Mouse (Mus musculus): ENCODE measurements around the gene Nras. TPM values are rescaled to one million over a fixed set of nuclear protein-coding genes. Genes with fewer than 3 reads are reported as not detected.

The Nras gene
- polyA plus RNA-seq, 1 experiment = 26.1 TPM

DNA sequence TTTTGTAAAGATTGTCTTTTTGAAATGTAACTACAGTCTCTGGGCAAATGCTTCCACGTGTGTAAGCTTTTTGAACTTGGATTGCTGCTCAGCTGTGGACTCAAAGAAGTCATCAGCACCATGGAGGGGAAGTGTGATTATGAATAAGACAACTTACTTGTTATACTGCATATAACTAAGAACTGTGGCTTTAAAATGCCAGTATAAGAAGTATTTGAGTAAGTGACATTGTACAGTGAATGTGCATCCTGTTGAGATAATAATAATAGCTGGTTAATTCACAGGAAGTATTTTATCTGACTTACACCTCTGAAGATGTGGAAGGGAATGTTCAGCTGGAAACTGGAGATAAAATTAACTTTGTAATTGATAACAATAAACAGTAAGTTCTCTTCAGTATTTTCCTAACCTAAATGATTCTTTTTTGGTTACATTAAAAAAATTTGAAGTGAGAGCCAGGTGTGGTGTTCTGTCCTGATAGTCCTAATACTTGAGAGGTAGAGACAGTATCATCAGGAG lies 17.2 kb upstream of the Nras start:
- Histone ChIP-seq H3K27ac (ENCODE audit: insufficient read depth, low read length) (no peak overlapping the region), H3K4me3 (replicated peaks; ENCODE audit: insufficient read depth, low read depth, low read length) (no peak overlapping the region), H3K27me3 (ENCODE audit: control insufficient read depth, insufficient read depth, low read length) (no peaks in the 10 kb centered on the region), H3K4me1 (ENCODE audit: control insufficient read depth, insufficient read depth, low read length) (no peaks in the 10 kb centered on the region)
- no peak for DNase-seq
- TF ChIP-seq POLR2A (IDR thresholded peaks at IDR 0.05; ENCODE audit: borderline replicate concordance, insufficient read depth, low read length) (no peak), CTCF (IDR thresholded peaks at IDR 0.05; ENCODE audit: borderline replicate concordance, insufficient read depth, low read depth, low read length) (no peak)
- 89% methylated on average over 1 of the region's 1 CpGs for WGBS

DNA sequence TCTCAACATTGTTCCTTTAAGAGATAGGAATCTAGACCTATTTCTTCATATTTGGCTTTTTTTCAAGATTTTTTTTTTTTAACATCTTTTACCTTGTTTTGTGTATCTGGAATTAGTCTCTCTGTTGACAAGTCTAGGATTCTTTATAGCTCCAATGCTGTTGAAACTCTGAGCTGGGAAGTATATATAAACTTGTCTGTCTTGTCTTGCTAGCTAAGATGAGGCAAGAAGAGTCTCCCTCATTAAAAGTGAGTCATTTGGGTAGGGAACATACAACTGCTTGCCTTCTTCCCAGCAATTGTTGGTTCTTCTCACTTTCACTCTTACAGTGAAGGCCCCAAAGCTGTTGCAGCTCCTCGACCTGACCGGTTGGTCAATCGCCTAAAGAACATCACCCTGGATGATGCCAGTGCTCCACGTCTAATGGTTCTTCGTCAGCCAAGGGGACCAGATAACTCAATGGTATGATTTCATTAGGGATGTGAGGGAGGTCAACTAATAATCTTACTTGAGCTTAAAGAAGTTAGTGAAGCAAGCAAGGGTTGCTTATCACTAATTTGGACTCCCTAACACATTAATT lies 2.0 kb upstream of the Nras start:
- Histone ChIP-seq H3K4me1 (ENCODE audit: control insufficient read depth, insufficient read depth, low read length) (0 out of 2 replicates have a peak, but pooled peaks cover 2% of the 10 kb centered on the region), H3K27ac (ENCODE audit: insufficient read depth, low read length) (no peak overlapping the region), H3K4me3 (replicated peaks; ENCODE audit: insufficient read depth, low read depth, low read length) (no peak overlapping the region), H3K27me3 (ENCODE audit: control insufficient read depth, insufficient read depth, low read length) (no peaks in the 10 kb centered on the region)
- 89% methylated on average over 5 of the region's 5 CpGs for WGBS
- no peak for DNase-seq
- TF ChIP-seq CTCF (IDR thresholded peaks at IDR 0.05; ENCODE audit: borderline replicate concordance, insufficient read depth, low read depth, low read length) = no peak
- TF ChIP-seq POLR2A (IDR thresholded peaks at IDR 0.05; ENCODE audit: borderline replicate concordance, insufficient read depth, low read length) = no peak

- H3K27me3 ChIP-seq (ENCODE audit: control insufficient read depth, insufficient read depth, low read length) = no peaks in the 10 kb centered on the region
- 0 out of 2 replicates have a peak, but pooled peaks cover 2% of the 10 kb centered on the region for H3K4me1 ChIP-seq (ENCODE audit: control insufficient read depth, insufficient read depth, low read length)
- no peak overlapping the region for H3K27ac ChIP-seq (ENCODE audit: insufficient read depth, low read length)
- TF ChIP-seq POLR2A (IDR thresholded peaks at IDR 0.05; ENCODE audit: borderline replicate concordance, insufficient read depth, low read length) = no peak
- no peak for TF ChIP-seq CTCF (IDR thresholded peaks at IDR 0.05; ENCODE audit: borderline replicate concordance, insufficient read depth, low read depth, low read length)
- WGBS = 4% methylated on average over 10 of the region's 10 CpGs
- DNase-seq = no peak
- peak overlapping the region; percentile 78 for H3K4me3 ChIP-seq (replicated peaks; ENCODE audit: insufficient read depth, low read depth, low read length)
Measured at GRCm38 (mm10) chr3:103057752-103058151, 333 bp upstream of the Nras start.

GRCm38 (mm10) chr3:103066927-103067326 lies 8.8 kb downstream of the Nras start:
- 91% methylated on average over 8 of the region's 8 CpGs for WGBS
- Histone ChIP-seq H3K4me1 (ENCODE audit: control insufficient read depth, insufficient read depth, low read length) (no peaks in the 10 kb centered on the region), H3K27me3 (ENCODE audit: control insufficient read depth, insufficient read depth, low read length) (no peaks in the 10 kb centered on the region), H3K4me3 (replicated peaks; ENCODE audit: insufficient read depth, low read depth, low read length) (no peak overlapping the region), H3K27ac (ENCODE audit: insufficient read depth, low read length) (no peak overlapping the region)
- DNase-seq = no peak
- TF ChIP-seq POLR2A (IDR thresholded peaks at IDR 0.05; ENCODE audit: borderline replicate concordance, insufficient read depth, low read length) (no peak), CTCF (IDR thresholded peaks at IDR 0.05; ENCODE audit: borderline replicate concordance, insufficient read depth, low read depth, low read length) (no peak)

- H3K4me3 ChIP-seq (replicated peaks; ENCODE audit: insufficient read depth, low read depth, low read length) = no peak overlapping the region
- no peak for DNase-seq
- H3K27me3 ChIP-seq (ENCODE audit: control insufficient read depth, insufficient read depth, low read length) = no peaks in the 10 kb centered on the region
- 97% methylated on average over 6 of the region's 6 CpGs for WGBS
- TF ChIP-seq CTCF (IDR thresholded peaks at IDR 0.05; ENCODE audit: borderline replicate concordance, insufficient read depth, low read depth, low read length) (no peak), POLR2A (IDR thresholded peaks at IDR 0.05; ENCODE audit: borderline replicate concordance, insufficient read depth, low read length) (no peak)
- H3K4me1 ChIP-seq (ENCODE audit: control insufficient read depth, insufficient read depth, low read length) = no peaks in the 10 kb centered on the region
- no peak overlapping the region for H3K27ac ChIP-seq (ENCODE audit: insufficient read depth, low read length)
Measured at GRCm38 (mm10) chr3:103068971-103069370, 10.9 kb downstream of the Nras start.

DNA sequence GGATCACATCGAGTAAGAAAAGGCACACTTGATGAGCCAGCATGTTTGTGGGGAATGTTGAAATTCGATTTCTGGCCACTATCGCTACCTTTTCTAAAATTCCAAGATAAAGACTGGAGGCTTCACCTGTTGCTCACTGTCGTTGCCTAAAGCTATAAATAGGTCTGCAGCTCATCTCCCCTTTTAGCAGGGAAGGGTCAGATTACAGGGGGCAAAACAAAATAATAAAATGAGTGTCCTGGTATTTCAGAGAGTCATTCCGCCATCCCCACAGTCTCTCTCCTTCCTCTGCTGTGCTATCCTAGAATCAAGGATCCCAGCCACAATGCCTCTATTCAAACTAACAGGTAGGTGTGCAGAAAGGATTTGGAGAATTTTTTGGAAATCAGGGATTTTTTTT lies 15.7 kb downstream of the Nras start, which contains the start of gene Ampd1:
Ampd1 (plus strand) TSS at position 244 of the 400 bp plus-strand sequence.
- WGBS = 67% methylated on average over 5 of the region's 5 CpGs
- TF ChIP-seq POLR2A (IDR thresholded peaks at IDR 0.05; ENCODE audit: borderline replicate concordance, insufficient read depth, low read length) (no peak), CTCF (IDR thresholded peaks at IDR 0.05; ENCODE audit: borderline replicate concordance, insufficient read depth, low read depth, low read length) (no peak)
- Histone ChIP-seq H3K27me3 (ENCODE audit: control insufficient read depth, insufficient read depth, low read length) (no peaks in the 10 kb centered on the region), H3K4me3 (replicated peaks; ENCODE audit: insufficient read depth, low read depth, low read length) (no peak within 1 kb of the TSS), H3K4me1 (ENCODE audit: control insufficient read depth, insufficient read depth, low read length) (no peaks in the 10 kb centered on the region), H3K27ac (ENCODE audit: insufficient read depth, low read length) (no peak within 1 kb of the TSS)
- DNase-seq = no peak

- H3K27ac ChIP-seq (ENCODE audit: insufficient read depth, low read length) = no peak overlapping the region
- H3K27me3 ChIP-seq (ENCODE audit: control insufficient read depth, insufficient read depth, low read length) = no peaks in the 10 kb centered on the region
- TF ChIP-seq POLR2A (IDR thresholded peaks at IDR 0.05; ENCODE audit: borderline replicate concordance, insufficient read depth, low read length) (no peak), CTCF (IDR thresholded peaks at IDR 0.05; ENCODE audit: borderline replicate concordance, insufficient read depth, low read depth, low read length) (no peak)
- DNase-seq = no peak
- H3K4me1 ChIP-seq (ENCODE audit: control insufficient read depth, insufficient read depth, low read length) = no peaks in the 10 kb centered on the region
- H3K4me3 ChIP-seq (replicated peaks; ENCODE audit: insufficient read depth, low read depth, low read length) = no peak overlapping the region
- WGBS = 85% methylated on average over 9 of the region's 9 CpGs
Measured at GRCm38 (mm10) chr3:103075871-103076270, 17.8 kb downstream of the Nras start.

DNA sequence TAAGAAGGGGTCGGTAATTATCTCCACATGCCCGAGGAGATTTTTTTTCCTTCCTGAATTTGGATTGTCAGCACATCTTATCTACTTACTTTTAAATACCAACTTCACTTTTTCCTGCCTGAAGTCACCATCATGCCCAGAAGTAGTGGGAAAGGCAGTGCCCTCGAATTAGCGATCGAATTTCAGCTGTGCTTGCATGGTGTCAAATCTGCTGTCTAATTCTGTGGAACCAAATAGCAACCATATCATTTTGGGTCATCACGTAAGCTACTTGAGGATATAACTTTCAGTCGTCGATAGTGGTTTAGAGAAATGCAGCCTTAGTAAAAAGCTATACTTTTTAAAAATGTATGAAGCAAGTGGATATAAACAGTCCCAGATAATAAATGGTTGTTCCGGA lies 18.4 kb downstream of the Nras start:
- no peak overlapping the region for H3K4me3 ChIP-seq (replicated peaks; ENCODE audit: insufficient read depth, low read depth, low read length)
- 94% methylated on average over 9 of the region's 9 CpGs for WGBS
- no peaks in the 10 kb centered on the region for H3K4me1 ChIP-seq (ENCODE audit: control insufficient read depth, insufficient read depth, low read length)
- no peak for TF ChIP-seq POLR2A (IDR thresholded peaks at IDR 0.05; ENCODE audit: borderline replicate concordance, insufficient read depth, low read length)
- TF ChIP-seq CTCF (IDR thresholded peaks at IDR 0.05; ENCODE audit: borderline replicate concordance, insufficient read depth, low read depth, low read length) = no peak
- no peak for DNase-seq
- no peaks in the 10 kb centered on the region for H3K27me3 ChIP-seq (ENCODE audit: control insufficient read depth, insufficient read depth, low read length)
- H3K27ac ChIP-seq (ENCODE audit: insufficient read depth, low read length) = no peak overlapping the region
